Mouse (Mus musculus): ENCODE results near the gene Mgat4a. TPM values are rescaled to one million over a fixed set of nuclear protein-coding genes. Genes with fewer than 3 reads are reported as not detected.

The Mgat4a gene
- total RNA-seq, 2 experiments from 2014 or later, result 31.7 to 35.0 TPM

GRCm38 (mm10) chr1:37405137-37405536 is 135.7 kb downstream of the Mgat4a start:
- DNase-seq (ENCODE audit: low spot score in 2 of 2), result no peak

GRCm38 (mm10) chr1:37401687-37402086 is 139.1 kb downstream of the Mgat4a start:
- DNase-seq (ENCODE audit: low spot score in 2 of 2), result peak; percentile 65 to 73

DNA sequence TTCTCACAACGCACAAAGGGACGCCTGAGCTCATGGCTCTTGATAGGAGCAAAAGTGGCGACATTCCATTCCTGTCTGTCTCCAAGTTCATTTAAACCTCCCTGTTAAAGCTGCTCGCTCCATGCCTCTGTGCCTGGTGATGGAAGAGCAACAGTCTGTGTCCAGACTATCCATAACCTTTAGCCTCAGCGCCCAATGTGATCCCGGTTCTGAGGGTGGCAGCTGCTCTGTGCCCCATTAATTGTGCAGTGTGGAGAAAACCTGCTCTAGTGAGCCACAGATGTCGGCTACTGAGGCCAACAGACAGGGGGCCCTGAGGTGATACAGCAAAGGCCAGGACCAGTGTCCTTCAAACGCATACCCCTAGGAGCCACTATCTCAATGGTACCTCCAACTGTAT is 141.1 kb downstream of the Mgat4a start:
- DNase-seq (ENCODE audit: low spot score in 2 of 2), result no peak

DNA sequence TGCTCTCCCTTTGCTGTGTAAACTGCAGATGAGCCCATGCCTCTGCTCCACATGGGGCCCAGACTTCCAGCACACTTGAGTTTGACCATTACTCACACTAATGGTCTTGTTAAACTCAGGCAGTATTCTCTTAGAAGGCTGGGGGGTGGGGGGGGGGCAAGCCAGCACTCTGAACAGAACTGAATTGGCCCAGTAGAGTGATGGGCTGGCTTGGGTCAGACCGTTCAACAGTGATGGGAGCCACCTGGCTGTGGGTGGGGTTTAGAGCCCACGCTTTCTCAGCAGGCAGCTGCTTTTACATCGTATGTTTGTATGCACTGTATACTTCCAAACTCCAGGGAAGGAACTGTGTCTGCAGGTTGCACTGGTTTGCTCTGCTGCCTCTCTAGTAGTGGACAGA is 141.9 kb downstream of the Mgat4a start:
- DNase-seq (ENCODE audit: low spot score in 2 of 2), result no peak

DNA sequence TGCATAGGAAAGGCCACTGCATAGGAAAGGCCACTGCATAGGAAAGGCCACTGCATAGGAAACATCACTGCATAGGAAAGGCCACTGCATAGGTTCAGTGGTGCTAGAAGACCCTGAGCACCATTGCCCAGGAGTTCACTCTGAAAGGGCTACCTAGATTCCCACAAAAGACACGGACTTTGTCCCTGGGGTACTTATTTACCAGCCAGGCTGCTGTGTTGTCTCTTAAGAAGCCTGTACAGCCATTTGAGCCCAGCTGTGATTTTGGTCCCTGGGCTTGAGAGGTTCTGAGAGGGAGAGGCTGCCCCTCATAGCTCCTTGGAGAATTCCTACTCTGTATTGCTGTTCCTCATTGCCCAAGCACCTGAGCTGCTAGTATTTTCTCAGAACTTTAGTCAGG is 144.3 kb downstream of the Mgat4a start:
- DNase-seq (ENCODE audit: low spot score in 2 of 2), result no peak

GRCm38 (mm10) chr1:37393174-37393573 is 147.6 kb downstream of the Mgat4a start:
- DNase-seq (ENCODE audit: low spot score in 2 of 2), result peak in 1 of 2 experiments; percentile 34

Other genes starting within 250 kb of the Mgat4a start
- 100 to 1,000 TPM; 212 to 215 TPM for gene Inpp4a, start 241.2 kb downstream of the Mgat4a start, total RNA-seq (2021)
- gene Coa5, start 110.9 kb downstream of the Mgat4a start, total RNA-seq (2021), result 10 to 100 TPM; 66.0 to 66.1 TPM
- gene Unc50, start 110.9 kb downstream of the Mgat4a start, total RNA-seq (2021), result 10 to 100 TPM; 58.5 to 59.5 TPM
- 100 to 1,000 TPM; 251 to 264 TPM for gene 2010300C02Rik, start 179.1 kb upstream of the Mgat4a start, total RNA-seq (2021)